Mouse (Mus musculus) testis, postnatal 14 days (tissue): ENCODE measurements around the gene Pax6.
A peak's percentile ranks its signal among the peaks of the same experiment; 100 is the strongest.

Source experiments
- DNase-seq: peaks from one replicate; pipeline ENCODE4 v3.0.0; 2021; ENCODE audit warnings: low spot score

Gene Pax6

DNA sequence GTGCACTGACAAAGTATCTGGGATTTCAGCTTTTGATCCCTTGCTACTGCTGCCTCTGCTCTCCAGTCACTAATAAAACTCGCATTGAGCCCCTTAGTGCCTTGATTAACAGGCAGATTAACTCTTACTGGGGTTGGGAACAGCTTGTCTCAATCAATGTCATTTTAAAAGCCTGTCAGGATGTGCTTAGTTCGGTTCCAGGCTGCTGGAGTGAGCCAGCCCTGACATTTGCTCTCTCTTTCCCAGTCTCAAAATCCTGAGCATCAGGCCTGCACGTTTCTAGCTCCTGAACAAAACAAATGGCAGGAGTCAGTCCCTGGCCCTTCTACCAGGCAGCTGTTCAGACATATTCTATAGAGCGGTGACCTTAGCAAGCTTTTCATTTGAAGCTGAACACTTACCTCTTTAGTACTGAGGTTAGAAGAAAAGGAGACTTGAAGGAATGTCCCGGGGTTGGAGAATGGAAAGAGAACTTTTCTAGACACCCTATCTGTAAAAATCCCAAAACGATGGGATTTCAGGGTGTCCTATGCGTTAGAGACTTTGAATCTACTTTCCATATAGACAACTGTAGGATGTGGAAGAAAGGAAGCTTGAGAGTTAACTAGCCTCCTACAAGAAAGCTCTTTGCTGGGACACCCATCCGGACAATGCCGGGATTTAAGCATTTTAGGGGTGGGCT lies 2.6 kb downstream of the Pax6 start:
- no peak for DNase-seq

DNA sequence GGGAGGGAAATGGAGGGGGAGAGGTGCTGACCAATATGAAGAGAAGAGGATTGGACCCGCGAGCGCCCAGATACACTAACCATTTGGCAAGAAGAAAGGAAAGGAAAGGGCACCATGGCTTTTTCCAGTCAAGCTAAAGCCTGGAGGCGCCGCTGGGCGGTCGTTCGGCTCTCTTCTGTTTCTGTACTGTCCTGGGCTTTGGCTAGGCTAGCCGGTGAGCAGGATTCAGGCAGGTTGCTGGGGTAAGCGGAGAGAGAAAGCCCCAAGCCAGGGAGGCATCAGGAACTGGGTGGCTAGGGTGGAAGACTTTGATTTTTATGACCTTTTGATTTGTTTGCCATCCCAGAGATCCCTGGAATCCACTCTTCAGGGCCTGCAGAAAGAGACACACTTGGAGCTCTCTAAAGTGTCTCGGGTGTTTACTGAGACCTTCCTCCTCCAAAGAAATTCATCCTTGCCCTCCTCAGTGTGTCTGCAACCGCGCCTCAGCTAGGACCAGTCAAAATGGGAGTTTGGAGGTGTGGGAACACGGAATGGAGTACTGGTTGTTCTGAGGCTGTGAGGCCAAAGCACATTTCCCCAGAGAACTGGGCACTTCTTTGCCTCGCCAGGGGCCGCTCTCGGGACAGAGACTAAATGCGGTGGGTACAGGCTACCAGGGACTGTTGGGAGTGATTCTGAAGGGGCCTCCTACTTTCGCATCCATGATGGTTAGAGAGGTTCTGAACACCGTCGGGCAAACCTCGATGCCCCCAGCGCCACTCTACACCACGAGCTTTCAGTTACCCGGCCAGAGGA lies 3.3 kb downstream of the Pax6 start:
- no peak for DNase-seq

DNA sequence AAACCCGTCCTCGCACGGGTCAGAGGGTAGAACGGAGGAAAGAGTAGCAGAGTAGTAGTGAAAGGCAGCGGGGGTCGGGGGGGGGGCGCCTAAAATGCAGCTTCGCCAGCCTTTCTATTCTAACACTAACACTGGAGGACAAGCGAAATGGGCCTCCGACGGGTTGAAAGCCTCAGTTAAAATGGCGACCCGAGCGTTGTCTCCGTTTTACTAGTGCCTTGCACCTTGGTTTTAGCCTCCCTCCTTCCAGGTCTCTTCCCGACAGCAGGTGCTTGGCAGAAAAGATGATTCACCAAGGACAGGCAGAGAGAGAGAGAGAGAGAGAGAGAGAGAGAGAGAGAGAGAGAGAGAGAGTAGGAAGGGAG lies 3.9 kb downstream of the Pax6 start:
- DNase-seq = no peak

DNA sequence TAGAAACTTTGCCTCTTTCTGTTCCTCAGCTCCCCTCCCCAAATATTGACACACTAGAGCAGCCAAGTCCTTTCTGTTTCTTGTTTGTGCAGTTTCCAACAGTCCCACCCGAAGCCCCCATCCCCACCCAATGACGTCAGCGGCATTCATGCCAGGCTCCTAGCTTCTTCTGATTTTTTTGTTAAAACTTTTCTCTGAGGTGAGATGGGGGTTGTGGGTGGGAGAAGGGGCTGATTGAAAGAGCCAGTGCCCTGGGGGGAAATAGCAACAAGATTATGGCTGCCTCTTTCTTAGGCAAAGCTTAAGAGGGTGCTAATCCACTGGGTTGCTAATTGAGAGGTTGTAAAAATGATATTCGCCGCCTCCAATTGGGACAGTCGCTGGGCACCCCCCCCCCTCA lies 4.4 kb downstream of the Pax6 start:
- no peak for DNase-seq

DNA sequence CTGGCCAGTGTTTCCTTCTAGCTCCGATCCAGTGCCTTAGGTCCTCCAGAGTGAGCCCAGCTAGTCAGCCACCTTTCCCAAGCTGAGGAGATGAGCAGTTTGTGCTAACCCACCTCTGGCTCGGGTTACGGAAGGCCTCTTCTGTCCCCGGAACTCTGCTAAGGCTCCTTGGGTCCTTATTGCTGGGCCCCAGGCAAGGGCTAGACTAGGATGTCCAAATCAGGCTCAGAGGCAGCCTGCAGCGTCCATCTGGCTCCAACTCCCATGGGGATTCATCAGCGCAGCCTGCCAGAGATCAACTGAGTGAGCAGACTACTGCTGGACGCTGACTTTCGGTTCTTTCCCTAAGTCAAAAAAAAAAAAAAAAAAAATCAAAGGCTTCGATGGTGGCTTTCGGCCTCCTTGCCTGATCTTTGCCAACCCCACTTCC lies 4.9 kb downstream of the Pax6 start:
- no peak for DNase-seq

DNA sequence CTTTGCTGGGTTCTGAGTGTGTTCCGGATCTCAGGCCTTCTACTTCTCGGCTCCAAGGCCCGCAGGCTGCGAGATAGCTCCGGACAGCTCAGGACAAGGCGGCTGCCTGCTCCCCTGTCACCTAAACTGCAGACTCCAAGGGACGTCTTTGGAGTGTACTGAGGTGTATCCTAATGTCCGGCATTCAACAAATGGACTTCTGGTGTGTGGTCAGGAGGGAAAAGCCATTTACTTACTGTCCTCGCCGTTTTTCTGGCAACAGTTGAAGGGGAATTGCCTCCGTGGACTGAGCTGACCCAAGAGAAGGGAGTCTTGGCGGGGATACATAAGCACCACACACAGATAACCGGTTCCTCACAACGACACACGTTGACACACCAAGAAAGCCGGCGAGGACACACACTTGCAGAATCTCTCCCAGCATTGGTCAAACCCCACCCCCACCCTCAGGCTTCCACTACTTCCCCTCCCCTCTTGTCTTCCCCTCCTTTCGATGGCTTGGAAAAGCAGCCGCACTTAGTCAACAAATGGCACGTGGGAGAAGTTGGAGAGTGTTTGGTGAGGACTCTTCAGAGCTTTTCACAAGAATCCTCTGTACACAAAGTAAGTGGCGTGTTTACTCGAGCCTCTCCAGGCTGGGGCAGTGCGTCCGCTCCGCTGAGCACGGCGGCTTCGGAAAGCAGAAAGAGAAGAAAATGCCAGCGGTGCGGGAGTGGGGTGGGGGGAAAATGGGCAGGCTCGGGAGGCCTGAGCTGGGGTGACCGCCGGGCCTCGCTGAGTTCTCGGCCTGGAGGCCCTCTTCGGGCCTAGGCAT lies 5.6 kb downstream of the Pax6 start:
- no peak for DNase-seq

DNA sequence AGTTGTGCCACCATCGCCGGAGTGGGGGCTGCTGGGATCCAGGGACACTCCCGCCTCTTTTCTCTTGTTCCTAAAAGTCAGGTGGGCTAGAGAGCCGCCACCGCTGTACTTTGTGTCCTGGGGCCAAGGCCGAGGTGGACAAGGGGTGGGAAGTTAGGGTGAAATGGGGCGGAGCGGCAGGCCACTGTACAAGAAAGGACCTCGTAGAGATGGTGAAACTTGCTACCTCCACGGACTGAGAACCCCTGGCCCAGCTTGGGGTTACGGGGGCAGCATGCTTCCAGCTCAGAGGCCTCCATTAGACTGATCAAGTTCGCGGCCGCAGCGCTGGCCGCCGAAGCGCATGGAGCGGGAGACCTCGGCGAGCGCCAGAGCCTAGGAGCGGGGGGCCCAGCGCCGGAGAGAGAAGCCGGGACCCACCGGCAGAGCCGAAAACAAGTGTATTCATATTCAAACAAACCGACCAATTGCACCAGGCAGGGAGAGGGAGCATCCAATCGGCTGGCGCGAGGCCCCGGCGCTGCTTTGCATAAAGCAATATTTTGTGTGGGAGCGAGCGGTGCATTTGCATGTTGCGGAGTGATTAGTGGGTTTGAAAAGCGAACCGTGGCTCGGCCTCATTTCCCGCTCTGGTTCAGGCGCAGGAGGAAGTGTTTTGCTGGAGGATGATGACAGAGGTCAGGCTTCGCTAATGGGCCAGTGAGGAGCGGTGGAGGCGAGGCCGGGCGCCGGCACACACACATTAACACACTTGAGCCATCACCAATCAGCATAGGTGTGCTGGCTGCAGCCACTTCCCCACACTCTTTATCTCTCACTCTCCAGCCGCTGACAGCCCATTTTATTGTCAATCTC lies 6.4 kb downstream of the Pax6 start:
- DNase-seq = peak; percentile 55

DNA sequence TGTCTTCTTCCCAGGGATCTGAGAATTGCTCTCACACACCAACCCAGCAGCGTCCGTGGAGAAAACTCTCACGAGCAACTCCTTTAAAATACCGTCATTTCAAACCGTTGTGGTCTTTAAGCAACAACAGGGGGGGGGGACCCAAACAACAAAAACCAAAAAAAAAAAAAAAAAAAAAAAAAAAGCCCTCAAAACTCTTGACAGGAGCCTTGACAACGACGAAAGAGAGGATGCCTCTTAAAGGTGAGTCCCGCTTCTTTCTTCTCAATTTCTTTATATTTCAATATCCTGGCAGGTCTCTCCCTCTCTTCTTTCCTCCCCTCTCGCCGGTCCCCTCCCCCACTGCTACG lies 7.0 kb downstream of the Pax6 start:
- no peak for DNase-seq

DNA sequence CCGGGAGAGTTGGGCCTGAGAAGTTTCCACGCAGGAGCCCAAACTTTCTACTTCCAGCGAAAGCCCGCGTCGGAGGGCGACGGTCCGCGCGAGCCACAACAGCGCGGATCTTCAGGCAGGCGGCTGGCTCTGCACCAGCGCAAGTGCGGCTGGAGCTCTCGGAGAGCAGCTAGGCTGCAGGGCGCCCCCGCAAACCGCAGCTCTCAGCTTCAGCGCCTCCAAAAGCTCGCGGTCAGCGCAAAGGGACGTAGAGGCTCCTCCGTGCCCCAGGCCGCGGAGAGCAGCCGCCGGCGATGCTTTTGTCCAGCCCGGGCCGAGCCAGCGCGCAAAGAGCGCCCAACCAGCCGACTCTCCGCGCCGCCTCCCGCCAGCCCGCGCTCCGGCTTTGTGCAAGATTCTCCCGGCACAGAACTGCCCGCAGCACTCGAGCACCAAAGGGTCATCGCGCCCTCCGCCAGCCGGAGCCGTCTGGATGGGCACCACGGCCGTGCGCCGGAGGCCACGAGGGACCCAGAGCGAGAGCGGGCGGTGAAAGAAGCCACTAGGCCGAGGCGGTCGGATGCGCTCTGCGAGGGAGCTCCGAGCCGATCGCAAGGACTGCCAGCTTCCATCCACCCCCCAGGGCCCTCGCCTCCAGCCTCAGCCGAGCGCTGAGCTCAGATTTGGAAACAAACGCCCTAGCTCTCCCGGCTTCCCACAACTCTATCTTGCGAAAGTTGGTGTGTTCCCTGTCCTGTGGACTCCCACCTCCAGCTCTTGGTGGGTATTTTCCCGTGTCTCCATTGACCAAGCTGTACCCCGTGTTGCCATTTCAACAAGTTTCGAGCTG lies 7.6 kb downstream of the Pax6 start:
- DNase-seq = no peak

DNA sequence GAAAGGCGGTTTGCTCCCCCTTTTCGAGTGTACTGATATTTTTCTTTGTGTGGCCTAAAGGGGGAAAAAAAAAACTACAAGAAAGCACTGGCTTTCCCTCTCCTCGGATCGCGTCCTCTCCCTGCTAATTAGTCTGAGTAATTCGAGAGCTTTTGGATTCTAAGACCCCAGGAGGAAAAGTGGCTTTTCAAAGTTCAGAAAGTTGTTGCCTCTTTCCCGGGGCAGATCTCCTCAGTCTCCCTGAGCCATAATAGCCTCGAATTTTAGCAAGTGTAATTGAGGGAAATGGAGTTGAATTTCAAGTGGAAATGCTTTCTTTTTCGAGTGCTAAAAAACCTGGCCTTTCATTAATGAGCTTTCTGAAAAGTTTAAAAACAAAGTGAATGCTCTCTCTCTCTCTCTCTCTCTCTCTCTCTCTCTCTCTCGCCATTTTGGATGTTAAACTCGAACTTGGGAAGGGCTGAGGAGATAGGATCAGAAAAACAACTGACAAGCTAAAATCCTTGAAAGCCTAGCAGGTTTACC lies 8.3 kb downstream of the Pax6 start:
- DNase-seq = no peak

DNA sequence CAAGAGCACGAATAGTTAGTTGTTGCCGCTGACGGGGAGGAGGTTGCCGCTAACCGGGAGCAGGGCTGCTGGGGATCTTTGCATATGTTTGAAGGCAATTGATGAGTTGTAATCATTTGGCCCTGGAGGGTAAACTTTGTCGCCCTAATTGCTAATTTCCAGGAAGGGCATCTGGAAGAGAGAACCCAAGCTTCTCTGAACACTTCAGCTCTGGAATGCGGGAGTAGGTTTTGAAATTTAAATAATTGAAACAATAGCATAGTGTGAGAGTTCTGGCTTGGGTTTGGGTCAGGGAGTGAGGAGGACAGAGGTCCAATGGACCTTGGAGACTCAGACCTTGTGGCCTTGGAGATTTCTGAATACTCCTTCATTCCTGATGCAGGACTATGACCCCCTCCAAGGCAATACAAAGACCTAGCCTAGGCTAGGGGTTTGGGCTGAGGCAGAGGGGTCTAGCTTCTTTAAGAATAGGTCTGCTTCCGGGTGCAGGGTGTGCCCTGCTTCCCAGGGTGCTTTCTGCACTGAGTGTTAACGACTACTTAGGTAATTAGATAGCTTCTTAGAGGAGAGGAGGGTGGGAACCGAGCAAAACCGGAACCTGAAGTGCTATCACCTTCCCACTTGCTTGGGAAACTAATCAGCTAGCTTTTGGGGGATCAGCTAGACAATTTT lies 8.9 kb downstream of the Pax6 start:
- DNase-seq = no peak

DNA sequence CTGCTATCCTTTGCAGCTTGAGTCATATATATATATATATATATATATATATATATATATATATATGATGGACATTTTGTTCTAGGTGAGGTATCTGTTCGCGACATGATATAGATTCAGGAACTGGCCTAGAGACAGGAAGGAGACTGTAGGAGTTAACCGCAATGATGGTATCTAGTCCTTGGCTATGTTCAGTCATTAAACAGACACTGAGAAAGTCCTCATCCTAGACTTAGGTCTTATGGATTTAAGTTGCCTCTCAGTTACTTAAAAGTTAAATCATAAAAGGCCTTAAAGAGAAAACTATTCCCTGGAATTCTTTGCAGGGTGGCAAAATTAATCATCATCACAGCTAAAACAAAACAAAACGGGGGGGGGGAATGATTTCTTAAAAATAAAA lies 9.6 kb downstream of the Pax6 start:
- DNase-seq = no peak

DNA sequence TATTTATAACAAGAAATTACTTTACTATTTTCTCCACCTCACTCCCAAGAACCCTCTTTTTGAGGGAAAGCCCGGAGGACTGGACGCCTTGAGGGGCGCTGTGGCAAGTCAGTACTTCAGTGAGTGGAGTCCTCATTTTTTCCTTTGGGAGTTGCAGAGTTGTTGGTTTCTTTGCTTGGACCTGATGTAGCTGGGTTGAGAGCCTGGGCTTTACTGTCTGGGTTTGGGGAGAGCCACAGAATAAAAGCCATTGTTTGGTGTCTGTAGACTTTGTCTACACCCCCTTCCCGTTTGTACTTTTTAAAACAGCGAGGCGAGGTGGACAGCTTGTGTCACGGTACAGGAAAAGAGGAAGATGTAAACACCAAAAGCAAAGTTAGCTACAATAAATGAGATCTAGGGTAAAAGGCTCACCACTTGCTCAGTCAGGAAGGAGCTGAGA lies 10.2 kb downstream of the Pax6 start:
- DNase-seq = no peak

DNA sequence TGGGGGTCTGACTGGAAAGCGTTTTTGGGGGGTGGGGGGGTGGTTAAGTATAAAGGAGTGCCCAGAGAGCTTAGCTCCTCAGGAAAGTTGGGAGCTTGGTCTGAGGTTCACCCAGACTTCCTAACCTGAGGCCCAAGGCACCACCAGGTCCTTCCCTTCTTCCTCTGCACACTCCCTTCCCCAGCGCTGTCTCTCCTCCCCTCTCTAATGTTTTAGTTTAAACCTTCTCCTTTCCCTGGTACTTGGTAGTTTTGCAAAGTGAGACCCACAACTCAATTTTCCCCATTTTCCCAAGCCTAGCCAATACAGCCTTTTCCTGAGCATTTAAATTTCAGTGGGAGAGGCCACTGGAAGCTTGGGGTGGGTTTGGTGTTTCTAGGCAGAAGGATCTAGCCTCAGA lies 10.6 kb downstream of the Pax6 start:
- DNase-seq = no peak

DNA sequence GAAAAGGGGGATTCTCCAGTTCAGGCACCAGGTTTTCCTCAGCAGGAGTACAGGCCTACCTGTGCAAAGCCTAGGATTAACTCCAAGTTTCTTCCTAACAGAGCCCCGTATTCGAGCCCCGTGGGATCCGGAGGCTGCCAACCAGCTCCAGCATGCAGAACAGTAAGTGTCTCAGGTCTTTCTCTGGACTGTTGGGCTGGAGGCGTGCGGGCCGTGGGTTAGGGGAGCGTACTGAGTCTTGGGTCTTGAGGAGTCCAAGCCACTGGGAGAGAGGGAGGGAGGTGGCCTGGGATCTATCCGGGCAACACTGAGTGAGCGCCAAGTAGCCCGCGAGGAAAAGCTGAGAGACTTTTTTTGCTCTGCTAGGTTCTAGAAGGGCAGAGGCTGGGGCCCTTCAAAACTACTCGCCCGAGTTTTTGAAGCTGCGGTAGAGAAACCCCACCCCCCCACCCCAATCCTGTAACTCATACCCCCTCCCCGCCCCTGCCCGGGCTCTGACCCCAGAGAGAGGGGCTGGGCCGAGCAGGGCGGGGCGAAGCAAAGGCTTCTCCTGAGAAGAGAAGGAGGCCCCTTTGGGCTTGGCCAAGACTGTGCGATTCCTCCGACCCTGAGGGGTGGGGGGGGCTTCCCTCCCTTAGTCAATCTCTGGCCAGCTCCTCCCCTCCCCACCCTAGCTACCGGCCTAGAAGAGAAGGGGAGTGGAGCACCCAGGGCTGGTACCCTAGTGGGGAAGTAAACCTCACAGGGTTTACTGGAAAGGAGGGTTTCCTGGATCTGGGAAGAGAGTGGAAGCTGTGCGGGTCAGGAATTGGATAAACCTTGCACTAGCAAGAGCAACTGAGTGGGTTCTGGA lies 11.7 kb downstream of the Pax6 start:
- no peak for DNase-seq

DNA sequence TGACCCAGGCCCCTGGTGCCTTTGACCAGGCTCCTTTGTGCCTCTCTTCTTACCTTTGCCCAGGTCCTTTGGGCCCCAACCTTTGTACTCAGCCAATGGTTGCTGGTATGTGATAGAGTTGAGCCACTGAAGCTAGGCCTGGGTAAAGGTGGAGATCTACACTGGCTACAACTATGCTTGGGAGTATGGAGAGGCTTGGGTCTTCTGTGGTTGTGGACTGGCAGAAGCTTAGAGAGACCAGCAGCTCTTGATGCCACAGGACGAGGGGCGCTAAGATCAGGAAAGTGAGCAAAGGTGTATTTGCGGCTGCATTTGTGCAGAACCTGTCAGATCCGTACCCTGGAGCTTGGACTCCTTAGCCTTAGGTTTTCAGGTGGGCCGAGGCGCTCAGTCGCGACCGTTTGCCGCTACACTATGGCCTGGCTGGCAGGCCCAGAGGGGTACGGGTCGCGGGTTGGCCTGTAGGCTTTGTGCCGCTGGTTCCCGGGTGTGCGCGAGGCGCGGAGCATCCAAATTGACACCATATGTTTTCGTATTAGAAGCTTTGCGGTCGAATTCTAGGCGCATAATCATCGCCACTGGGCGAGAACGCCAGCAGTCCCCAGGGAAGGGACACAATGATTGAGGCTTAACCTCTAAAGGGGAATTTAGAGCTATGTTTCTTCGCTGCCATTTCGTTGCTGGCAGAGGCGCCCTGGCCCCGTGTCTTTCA lies 12.5 kb downstream of the Pax6 start:
- DNase-seq = no peak

DNA sequence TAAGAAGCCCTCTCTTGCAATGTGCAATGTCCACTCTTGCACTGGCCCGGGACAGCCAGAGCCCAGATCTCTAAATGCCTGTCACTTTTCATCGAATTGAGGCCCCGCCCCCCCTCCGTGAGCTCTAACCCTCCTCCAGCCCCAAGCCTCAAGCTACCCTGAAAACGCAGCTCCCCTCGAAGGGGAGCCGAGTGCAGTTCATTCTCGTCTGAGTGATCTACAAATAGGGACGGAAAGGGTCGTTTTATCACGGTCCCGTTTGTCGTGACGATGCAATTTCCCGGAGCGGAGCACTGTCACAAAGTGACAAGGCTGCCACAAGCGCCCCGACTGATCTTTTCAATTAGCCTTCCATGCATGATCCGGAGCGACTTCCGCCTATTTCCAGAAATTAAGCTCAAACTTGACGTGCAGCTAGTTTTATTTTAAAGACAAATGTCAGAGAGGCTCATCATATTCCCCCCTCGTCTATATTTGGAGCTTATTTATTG lies 13.4 kb downstream of the Pax6 start:
- DNase-seq = no peak

DNA sequence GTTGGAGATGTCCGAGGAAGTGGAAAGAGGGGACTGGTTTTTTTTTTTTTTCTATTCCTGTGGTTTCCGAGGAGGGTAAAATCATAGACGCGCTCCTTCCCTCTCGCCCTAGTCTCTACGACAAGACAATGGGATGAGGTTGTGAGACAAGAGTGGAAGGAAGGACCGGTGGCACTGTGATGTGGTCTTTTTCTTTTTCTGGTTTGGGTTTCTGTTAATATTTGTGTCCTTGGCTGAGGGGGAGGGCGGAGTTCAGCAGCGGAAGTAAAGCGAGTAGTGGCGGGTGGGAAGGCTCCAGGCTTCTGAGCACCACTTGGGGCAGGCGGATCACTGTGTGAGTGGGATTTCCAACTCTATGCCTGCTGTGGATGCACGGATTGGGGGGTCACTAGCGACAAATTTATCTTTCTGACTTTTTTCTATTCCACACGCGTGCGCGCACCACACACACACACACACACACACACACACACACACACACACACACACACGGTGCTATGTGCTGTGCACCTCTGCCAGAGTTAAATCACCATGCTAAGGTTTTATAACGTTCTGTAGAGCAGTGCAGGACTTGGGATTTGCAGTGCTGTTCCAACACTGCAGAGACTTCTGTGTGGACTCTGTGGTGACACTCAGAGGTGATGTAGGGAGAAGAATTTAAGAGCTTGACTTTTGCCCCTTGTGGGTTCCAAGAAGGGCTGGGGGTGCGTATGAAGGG lies 14.1 kb downstream of the Pax6 start:
- no peak for DNase-seq
